Comparison of ENCODE assay signal across 20 mouse cellular contexts in genomic region chr10:96630110-96630509, GRCm38 (mm10). TPM values are rescaled to one million over a fixed set of nuclear protein-coding genes. Genes with fewer than 3 reads are reported as not detected.
DNase-seq lines count a peak whose midpoint lies in the region; ATAC-seq and TF ChIP-seq lines count a peak whose summit lies in the region.
"Had no signal": no experiment of that assay in that cellular context is flagged by ENCODE, and none has a peak within 500 bp of the region (broad histone marks: within the 10 kb centered on the region; RNA-seq: fewer than 3 reads in every experiment).

No protein-coding gene starts in this region.

- no peak overlapping the region for H3K4me3 ChIP-seq in ES-Bruce4 (ENCODE audit: low read depth, low read length)
- H3K4me3 ChIP-seq: embryonic facial prominence, embryonic 13.5 days; forebrain, embryonic 12.5 days; heart, embryonic 13.5 days; hindbrain, embryonic 12.5 days had no signal

- TF ChIP-seq EP300 in ES-Bruce4 (IDR thresholded peaks at IDR 0.05; ENCODE audit: insufficient read depth, low read depth, low read length), result peak; percentile 71; the same call in 1 of the 2 replicates

- no peak for TF ChIP-seq POLR2A in ES-Bruce4 (IDR thresholded peaks at IDR 0.05; ENCODE audit: insufficient read depth, low read length)

- peak; percentile 11 for ATAC-seq in activated CD4-positive, CD25-positive, alpha-beta regulatory T cell, adult 4 months
- no peak for ATAC-seq in megakaryocyte progenitor cell, adult 5-6 weeks (replicated peaks; ENCODE audit: poor library complexity)
- ATAC-seq: forebrain, postnatal 0 days; hindbrain, embryonic 16.5 days had no signal

- H3K36me3 ChIP-seq in ES-Bruce4 (ENCODE audit: control insufficient read depth, insufficient read depth, low read length, poor library complexity, severe bottlenecking), result no peaks in the 10 kb centered on the region

- no peaks in the 10 kb centered on the region for H3K9me3 ChIP-seq in ES-Bruce4 (replicated peaks; ENCODE audit: control insufficient read depth, insufficient read depth, low read length, poor library complexity, severe bottlenecking)
- H3K9me3 ChIP-seq: embryonic facial prominence, embryonic 13.5 days; forebrain, embryonic 12.5 days; G1E; heart, embryonic 13.5 days; hindbrain, embryonic 12.5 days had no signal

- H3K27me3 ChIP-seq in ES-Bruce4 (ENCODE audit: control insufficient read depth, insufficient read depth, low read length, poor library complexity, severe bottlenecking), result no peaks in the 10 kb centered on the region
- H3K27me3 ChIP-seq: CH12.LX; embryonic facial prominence, embryonic 13.5 days; forebrain, embryonic 12.5 days; heart, embryonic 13.5 days; hindbrain, embryonic 12.5 days had no signal

- peak overlapping the region; percentile 74 for H3K27ac ChIP-seq in ES-Bruce4 (ENCODE audit: insufficient read depth, low read length)
- H3K27ac ChIP-seq: embryonic facial prominence, embryonic 13.5 days; forebrain, embryonic 12.5 days; heart, embryonic 13.5 days; hindbrain, embryonic 12.5 days had no signal

- H3K9ac ChIP-seq in ES-Bruce4 (ENCODE audit: low read depth, poor library complexity, severe bottlenecking), result no peak overlapping the region; the same call in 1 of the 2 replicates
- H3K9ac ChIP-seq: embryonic facial prominence, embryonic 13.5 days; forebrain, embryonic 12.5 days; forebrain, postnatal 0 days; heart, embryonic 13.5 days; hindbrain, embryonic 12.5 days had no signal

- peak; percentile 37 for DNase-seq in cerebellum, adult 9-10 months
- no peak for DNase-seq in cerebellum, adult 9-11 months
- DNase-seq in thymus, postnatal 25 days, result no peak
- DNase-seq in layer of hippocampus, postnatal 36 days, result no peak
- DNase-seq: adrenal gland, adult 2 months; adrenal gland, postnatal 25 days; cerebellum, postnatal 36 days; forebrain, postnatal 0 days; gastrocnemius, postnatal 14 days; heart, postnatal 36 days had no signal

- peaks cover 9% of the 10 kb centered on the region for H3K4me1 ChIP-seq in ES-Bruce4 (ENCODE audit: control insufficient read depth, insufficient read depth, low read length)

- TF ChIP-seq CTCF in ES-Bruce4 (IDR thresholded peaks at IDR 0.05; ENCODE audit: low read depth, low read length), result no peak

RNA-seq across cellular contexts. Expression of gene Btg1, which starts 13.3 kb away (rescaled TPM):
- 42.0 and 42.6 TPM in 2 replicates for polyA plus RNA-seq in ES-Bruce4 (2011; ENCODE audit: insufficient read depth, insufficient read length, low read depth, missing spikeins)
- polyA plus RNA-seq in activated CD4-positive, CD25-positive, alpha-beta regulatory T cell, adult 4 months (2017; shearing (Covaris generic)), result 100 to 1,000 TPM; 187 to 198 TPM
- 10 to 100 TPM; 50.4 to 52.1 TPM for total RNA-seq in layer of hippocampus, postnatal 36 days (2021)
- 35.2 and 37.5 TPM in 2 replicates for total RNA-seq in megakaryocyte progenitor cell, adult 5-6 weeks (2015)
- 31.5 and 34.6 TPM in 2 replicates for total RNA-seq in megakaryocyte progenitor cell, adult 5-6 weeks (2017)
